Mouse (Mus musculus) brain, embryonic 14.5 days (tissue): Measurements from ENCODE around the gene Fbxl20.

Experiments used
- CTCF ChIP-seq: fragments of 200-500 bp; IDR thresholded peaks from 2 replicates; pipeline ENCODE4 v1.5.1; 2012; ENCODE audit warnings: inconsistent platforms, mild to moderate bottlenecking, moderate library complexity, borderline replicate concordance; ENCODE audit not compliant: insufficient read depth, insufficient read length; ENCODE audit errors: extremely low read depth
- POLR2A ChIP-seq: fragments of 200-500 bp; IDR thresholded peaks from 2 replicates; pipeline ENCODE4 v1.6.1; 2012; ENCODE audit warnings: mild to moderate bottlenecking, inconsistent platforms, borderline replicate concordance; ENCODE audit not compliant: poor library complexity, insufficient read depth, insufficient read length, severe bottlenecking; ENCODE audit errors: extremely low read depth

GRCm38 (mm10) chr11:98113504-98113903, 36.7 kb downstream of the Fbxl20 start:
- no peak for TF ChIP-seq POLR2A
- TF ChIP-seq CTCF: no peak
